21 mouse cellular contexts compared by ENCODE assay signal in the genomic region with DNA sequence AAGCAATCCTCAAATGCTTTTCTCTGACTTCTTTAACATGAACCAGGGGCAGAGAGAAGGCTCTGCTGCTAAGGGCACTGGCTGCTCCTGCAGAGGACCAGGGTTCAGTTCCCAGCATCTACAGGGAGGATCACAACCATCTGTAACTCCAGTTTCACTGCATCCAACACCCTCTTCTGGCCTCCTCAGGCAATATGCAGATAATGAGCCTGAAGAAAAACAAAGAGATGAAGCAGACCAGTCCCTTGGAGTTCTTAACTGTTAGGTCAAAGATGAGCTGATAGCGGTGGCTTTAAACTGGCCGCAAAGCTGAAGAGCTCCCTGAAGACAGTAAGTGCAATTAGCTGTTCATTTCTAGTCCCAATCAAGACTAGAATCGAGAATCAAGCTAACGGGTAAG. TPM values are rescaled to one million over a fixed set of nuclear protein-coding genes. Genes with fewer than 3 reads are reported as not detected.
DNase-seq lines count a peak whose midpoint lies in the region; ATAC-seq and TF ChIP-seq lines count a peak whose summit lies in the region.
"Had no signal": no experiment of that assay in that cellular context is flagged by ENCODE, and none has a peak within 500 bp of the region (broad histone marks: within the 10 kb centered on the region; RNA-seq: fewer than 3 reads in every experiment).

No protein-coding gene starts in this region.

- TF ChIP-seq CTCF in G1E (IDR thresholded peaks at IDR 0.05; ENCODE audit: low read depth, low read length): no peak

- no peak overlapping the region for H3K4me3 ChIP-seq in G1E (ENCODE audit: low read depth, low read length)
- H3K4me3 ChIP-seq in forebrain, embryonic 13.5 days: no peak overlapping the region
- H3K4me3 ChIP-seq: embryonic facial prominence, embryonic 10.5 days; embryonic facial prominence, embryonic 12.5 days had no signal

- no peaks in the 10 kb centered on the region for H3K36me3 ChIP-seq in G1E (replicated peaks)
- no peaks in the 10 kb centered on the region for H3K36me3 ChIP-seq in forebrain, embryonic 13.5 days (ENCODE audit: poor library complexity, severe bottlenecking)
- H3K36me3 ChIP-seq: embryonic facial prominence, embryonic 10.5 days; embryonic facial prominence, embryonic 12.5 days had no signal

- peak; percentile 7 for DNase-seq in CD4-positive helper T cell, adult 2 months (ENCODE audit: low read depth, low spot score)
- no peak for DNase-seq in G1E (ENCODE audit: low spot score)
- DNase-seq in kidney, adult 18-20 months: no peak
- DNase-seq in cerebellum, adult 9-10 months: no peak
- DNase-seq: adrenal gland, adult 8-10 months; adrenal gland, postnatal 14 days; adrenal gland, postnatal 36 days; cerebellum, adult 11-12 months; cerebellum, adult 2 months; cerebellum, adult 9-11 months; cerebellum, postnatal 14 days; cerebellum, postnatal 36 days had no signal

- peak; percentile 2; the same call in 1 of the 2 replicates for ATAC-seq in G1E (ENCODE audit: extremely low read depth, insufficient number of reproducible peaks, low FRiP score, poor library complexity, severe bottlenecking)
- peak; percentile 15; the same call in 1 of the 2 replicates for ATAC-seq in megakaryocyte progenitor cell, adult 5-6 weeks (replicated peaks; ENCODE audit: poor library complexity)
- ATAC-seq in forebrain, embryonic 13.5 days: no peak
- ATAC-seq: activated CD4-positive, CD25-positive, alpha-beta regulatory T cell, adult 4 months; CD4-positive, CD25-positive, alpha-beta regulatory T cell, adult 4 months; forebrain, embryonic 14.5 days; forebrain, embryonic 16.5 days; Patski had no signal

- WGBS in forebrain, embryonic 13.5 days: 92% methylated on average over 4 of the region's 4 CpGs

- H3K27ac ChIP-seq in forebrain, embryonic 13.5 days: no peak overlapping the region
- H3K27ac ChIP-seq: embryonic facial prominence, embryonic 10.5 days; embryonic facial prominence, embryonic 12.5 days had no signal

- peaks cover 22% of the 10 kb centered on the region for H3K4me1 ChIP-seq in G1E (ENCODE audit: insufficient read depth, low read depth, low read length)
- no peaks in the 10 kb centered on the region for H3K4me1 ChIP-seq in forebrain, embryonic 13.5 days
- H3K4me1 ChIP-seq: embryonic facial prominence, embryonic 10.5 days; embryonic facial prominence, embryonic 12.5 days had no signal

- peaks cover 3% of the 10 kb centered on the region; the same call in 1 of the 2 replicates for H3K9me3 ChIP-seq in G1E (replicated peaks)
- H3K9me3 ChIP-seq in forebrain, embryonic 13.5 days (replicated peaks): no peaks in the 10 kb centered on the region
- H3K9me3 ChIP-seq: embryonic facial prominence, embryonic 10.5 days; embryonic facial prominence, embryonic 12.5 days had no signal

- peaks cover 25% of the 10 kb centered on the region for H3K27me3 ChIP-seq in G1E (ENCODE audit: insufficient read depth, low read length)
- H3K27me3 ChIP-seq in forebrain, embryonic 13.5 days: no peaks in the 10 kb centered on the region
- H3K27me3 ChIP-seq: embryonic facial prominence, embryonic 12.5 days had no signal

- H3K4me2 ChIP-seq in forebrain, embryonic 13.5 days: no peak overlapping the region
- H3K4me2 ChIP-seq: embryonic facial prominence, embryonic 12.5 days had no signal

- H3K9ac ChIP-seq in forebrain, embryonic 13.5 days: no peak overlapping the region
- H3K9ac ChIP-seq: embryonic facial prominence, embryonic 12.5 days had no signal

RNA-seq across cellular contexts. Expression of gene Dhrs4, which starts 48.3 kb away (rescaled TPM):
- 15.5 and 21.1 TPM in 2 replicates for total RNA-seq in G1E (2014; fragmentation: Nextera tagmentation)
- 47.7 TPM in 2 replicates for total RNA-seq in G1E (2017)
- polyA plus RNA-seq in G1E (2012): 37.4 and 42.8 TPM in 2 replicates
- total RNA-seq in megakaryocyte progenitor cell, adult 5-6 weeks (2015): 38.9 and 48.0 TPM in 2 replicates
- 58.8 and 67.3 TPM in 2 replicates for total RNA-seq in megakaryocyte progenitor cell, adult 5-6 weeks (2017)
- polyA plus RNA-seq in forebrain, embryonic 13.5 days (2015; fragmentation: Nextera tagmentation; extraction: Ambion mirVana): 65.5 and 70.4 TPM in 2 replicates
